Mouse (Mus musculus): Measurements from ENCODE around the gene Samd4.

DNA sequence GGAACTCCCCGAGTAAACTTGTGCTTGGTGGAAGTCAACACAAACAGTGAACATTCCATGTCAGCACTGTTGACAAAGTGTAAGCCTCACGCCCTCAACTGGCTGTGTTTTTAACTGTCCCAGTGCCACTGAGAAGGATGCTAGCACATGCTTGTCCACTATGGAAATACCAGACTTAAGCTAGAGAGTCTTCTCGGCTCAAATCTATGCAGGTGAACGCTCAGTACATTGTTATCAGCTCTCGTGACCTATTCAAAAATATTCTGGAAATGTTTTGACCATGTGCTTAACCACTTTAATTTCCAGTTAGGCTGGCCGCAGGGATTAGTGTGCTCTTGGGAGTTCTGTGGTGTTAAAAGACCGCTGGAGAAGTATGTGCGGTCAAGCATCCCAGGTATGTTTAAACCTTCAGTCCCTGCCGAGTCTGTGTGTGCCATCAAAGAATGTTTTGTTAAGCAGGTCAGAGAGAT lies 73.0 kb downstream of the Samd4 start:
- TF ChIP-seq POLR2A (IDR thresholded peaks at IDR 0.05; ENCODE audit: borderline replicate concordance, low read depth, low read length) (no peak), CTCF (IDR thresholded peaks at IDR 0.05; ENCODE audit: low read depth, low read length) (no peak)

Measured in bone marrow macrophage, adult 2 months (primary cell).